Mouse (Mus musculus) spleen, adult 2 months (tissue): ENCODE measurements around the gene Zfp579.

Experiments
- CTCF ChIP-seq: fragments of 200-500 bp; IDR thresholded peaks from 2 replicates; pipeline ENCODE4 v1.5.1; 2011; ENCODE audit warnings: mild to moderate bottlenecking, inconsistent platforms; ENCODE audit not compliant: insufficient read depth, insufficient read length, insufficient replicate concordance; ENCODE audit errors: extremely low read depth
- POLR2A ChIP-seq: fragments of 200-500 bp; IDR thresholded peaks from 2 replicates; pipeline ENCODE4 v1.6.1; 2011; ENCODE audit warnings: low read depth, low read length, inconsistent platforms

DNA sequence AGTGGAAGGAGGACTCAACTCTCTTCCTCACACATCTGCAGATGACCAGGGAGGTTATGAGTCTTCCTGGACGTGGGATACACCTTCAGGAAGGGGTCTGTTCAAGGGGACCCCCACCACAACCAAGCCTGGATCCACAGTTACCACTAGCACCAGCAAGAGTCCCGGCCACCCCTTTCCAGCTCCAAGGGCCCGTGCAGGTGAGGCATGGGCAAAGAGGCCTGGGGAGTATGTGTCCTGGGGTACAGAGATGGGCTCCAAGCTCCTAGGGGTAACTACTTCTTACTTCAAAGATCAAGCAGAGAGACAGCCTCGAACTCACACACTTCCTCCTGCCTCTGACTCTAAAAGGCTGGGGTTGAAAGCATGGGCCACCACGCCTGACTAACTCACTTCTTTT is 53.3 kb downstream of the Zfp579 start:
- TF ChIP-seq CTCF (no peak), POLR2A (no peak)
